Mouse (Mus musculus): ENCODE data around the gene Ppm1d. TPM values are rescaled to one million over a fixed set of nuclear protein-coding genes. Genes with fewer than 3 reads are reported as not detected.

Ppm1d gene
- total RNA-seq (2021): 10 to 100 TPM; 23.3 to 24.7 TPM
- long read RNA-seq, experiment 1, transcript Ppm1d-201 (6 exons, 2,899 nt): major isoform, 16 of 20 reads
- long read RNA-seq, experiment 1, partial matches to known transcripts: 0 of 20 reads
- long read RNA-seq, experiment 1, other reads (novel, unspliced or antisense): 4 of 20 reads
- long read RNA-seq, experiment 2, transcript Ppm1d-201 (6 exons, 2,899 nt): major isoform, 46 of 51 reads
- long read RNA-seq, experiment 2, partial matches to known transcripts: 0 of 51 reads
- long read RNA-seq, experiment 2, other reads (novel, unspliced or antisense): 5 of 51 reads

- DNase-seq (ENCODE audit: low spot score in 2 of 2): peak; percentile 94 to 96
These were observed at the start of gene Ppm1d for GRCm38 (mm10) chr11:85310713-85311574. Gene Ppm1d, plus strand, starts transcription at chr11:85311244.

GRCm38 (mm10) chr11:85264635-85265034 is 46.4 kb upstream of the Ppm1d start:
- no peak for DNase-seq (ENCODE audit: low spot score in 2 of 2)

GRCm38 (mm10) chr11:85267393-85267792 is 43.7 kb upstream of the Ppm1d start:
- DNase-seq (ENCODE audit: low spot score in 2 of 2): no peak

GRCm38 (mm10) chr11:85270631-85271030 is 40.4 kb upstream of the Ppm1d start:
- DNase-seq (ENCODE audit: low spot score in 2 of 2): no peak

- no peak for DNase-seq (ENCODE audit: low spot score in 2 of 2)
These were observed 37.7 kb upstream of the Ppm1d start for GRCm38 (mm10) chr11:85273299-85273698.

GRCm38 (mm10) chr11:85275151-85275550 is 35.9 kb upstream of the Ppm1d start:
- no peak for DNase-seq (ENCODE audit: low spot score in 2 of 2)

- no peak for DNase-seq (ENCODE audit: low spot score in 2 of 2)
These were observed 33.4 kb upstream of the Ppm1d start for GRCm38 (mm10) chr11:85277609-85278008.

- DNase-seq (ENCODE audit: low spot score in 2 of 2): no peak
These were observed 32.9 kb upstream of the Ppm1d start for GRCm38 (mm10) chr11:85278175-85278574.

- no peak for DNase-seq (ENCODE audit: low spot score in 2 of 2)
These were observed 29.7 kb upstream of the Ppm1d start for GRCm38 (mm10) chr11:85281219-85281878.

- no peak for DNase-seq (ENCODE audit: low spot score in 2 of 2)
These were observed 13.1 kb upstream of the Ppm1d start for GRCm38 (mm10) chr11:85297953-85298352.

- DNase-seq (ENCODE audit: low spot score in 2 of 2): no peak
These were observed 11.2 kb upstream of the Ppm1d start for GRCm38 (mm10) chr11:85299880-85300279.

- no peak for DNase-seq (ENCODE audit: low spot score in 2 of 2)
These were observed 9.9 kb upstream of the Ppm1d start for GRCm38 (mm10) chr11:85301161-85301560.

- no peak for DNase-seq (ENCODE audit: low spot score in 2 of 2)
These were observed 9.2 kb upstream of the Ppm1d start for GRCm38 (mm10) chr11:85301836-85302235.

GRCm38 (mm10) chr11:85306577-85307260 is 4.3 kb upstream of the Ppm1d start:
- DNase-seq (ENCODE audit: low spot score in 2 of 2): no peak

GRCm38 (mm10) chr11:85308799-85309198 is 2.2 kb upstream of the Ppm1d start:
- DNase-seq (ENCODE audit: low spot score in 2 of 2): no peak

- DNase-seq (ENCODE audit: low spot score in 2 of 2): no peak
These were observed 684 bp upstream of the Ppm1d start for GRCm38 (mm10) chr11:85310407-85310712.

GRCm38 (mm10) chr11:85311645-85312490 is 824 bp downstream of the Ppm1d start:
- DNase-seq (ENCODE audit: low spot score in 2 of 2): peak in 1 of 2 experiments; percentile 6

GRCm38 (mm10) chr11:85312818-85313217 is 1.8 kb downstream of the Ppm1d start:
- peak in 1 of 2 experiments; percentile 30 for DNase-seq (ENCODE audit: low spot score in 2 of 2)

GRCm38 (mm10) chr11:85313361-85313760 is 2.3 kb downstream of the Ppm1d start:
- no peak for DNase-seq (ENCODE audit: low spot score in 2 of 2)

- DNase-seq (ENCODE audit: low spot score in 2 of 2): no peak
These were observed 12.7 kb downstream of the Ppm1d start for GRCm38 (mm10) chr11:85323567-85324330.

All from adrenal gland, postnatal 4 days (tissue).